Mouse (Mus musculus): Measurements from ENCODE around the gene Htr5b.

Htr5b gene

DNA sequence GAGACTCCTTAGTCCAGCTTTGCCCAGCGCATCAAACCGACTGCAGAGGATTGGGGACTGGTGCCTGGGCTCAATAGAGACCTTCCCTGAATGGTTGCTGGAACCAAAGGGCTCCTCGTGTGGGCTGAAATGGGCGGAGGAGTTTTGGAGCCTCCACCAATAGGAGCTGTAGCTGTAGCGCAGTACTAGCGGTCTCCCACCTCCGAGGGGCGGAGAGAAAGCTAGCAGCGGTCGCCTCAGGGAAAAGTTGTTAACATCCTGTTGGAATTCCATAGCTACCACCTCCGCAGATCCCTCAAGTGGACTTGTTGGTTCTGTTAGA lies at the start of gene Htr5b:
Gene Htr5b (minus strand): TSS at position 67 of the 322 bp plus-strand sequence.
- in situ Hi-C loops (cut with MboI, MseI) = no loop called here

DNA sequence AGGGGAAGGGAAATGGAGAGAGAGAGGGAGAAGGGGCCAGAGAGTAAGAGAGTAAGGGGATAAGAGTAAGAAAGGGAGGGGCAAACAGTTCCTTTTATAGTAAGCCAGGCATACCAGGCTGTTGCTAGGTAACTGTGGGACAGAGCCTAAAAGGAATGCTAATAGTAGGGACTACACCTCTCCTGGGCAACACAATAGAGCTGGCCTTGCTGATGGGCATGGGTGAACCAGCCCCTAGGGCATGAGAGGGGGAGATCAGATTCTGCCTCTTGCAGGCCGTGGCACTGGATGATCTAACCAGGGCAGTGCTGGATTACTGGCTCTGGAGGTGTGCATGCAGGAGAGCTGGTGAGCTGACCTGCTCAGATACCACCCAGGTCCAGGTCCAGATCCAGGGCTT lies 49.2 kb upstream of the Htr5b start:
- in situ Hi-C loops (cut with MboI, MseI) = loop anchor here (10.0 kb wide), 1 partner anchor 1653 kb away; no protein-coding TSS in a partner anchor

DNA sequence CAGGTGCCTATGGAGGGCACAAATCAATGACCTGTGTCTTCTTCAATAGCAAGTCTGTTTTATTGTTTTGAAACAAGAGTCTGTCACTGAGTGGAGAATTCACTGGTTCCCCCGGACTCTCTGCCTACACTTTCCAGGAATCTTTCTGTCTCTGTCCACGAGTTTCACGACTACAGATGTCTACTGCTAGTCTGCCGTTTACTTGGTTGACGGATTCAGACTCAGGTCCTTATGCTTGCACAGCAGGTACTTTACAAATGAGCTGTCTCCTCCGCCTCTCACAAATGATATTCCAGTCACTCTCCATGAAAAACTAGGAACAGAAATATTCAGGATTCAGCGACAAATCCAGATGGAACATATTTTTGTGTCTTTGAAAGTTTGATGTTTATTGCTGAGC lies 42.3 kb upstream of the Htr5b start:
- in situ Hi-C loops (cut with MboI, MseI) = loop anchor here (10.0 kb wide), 1 partner anchor 1646 kb away; no protein-coding TSS in a partner anchor

DNA sequence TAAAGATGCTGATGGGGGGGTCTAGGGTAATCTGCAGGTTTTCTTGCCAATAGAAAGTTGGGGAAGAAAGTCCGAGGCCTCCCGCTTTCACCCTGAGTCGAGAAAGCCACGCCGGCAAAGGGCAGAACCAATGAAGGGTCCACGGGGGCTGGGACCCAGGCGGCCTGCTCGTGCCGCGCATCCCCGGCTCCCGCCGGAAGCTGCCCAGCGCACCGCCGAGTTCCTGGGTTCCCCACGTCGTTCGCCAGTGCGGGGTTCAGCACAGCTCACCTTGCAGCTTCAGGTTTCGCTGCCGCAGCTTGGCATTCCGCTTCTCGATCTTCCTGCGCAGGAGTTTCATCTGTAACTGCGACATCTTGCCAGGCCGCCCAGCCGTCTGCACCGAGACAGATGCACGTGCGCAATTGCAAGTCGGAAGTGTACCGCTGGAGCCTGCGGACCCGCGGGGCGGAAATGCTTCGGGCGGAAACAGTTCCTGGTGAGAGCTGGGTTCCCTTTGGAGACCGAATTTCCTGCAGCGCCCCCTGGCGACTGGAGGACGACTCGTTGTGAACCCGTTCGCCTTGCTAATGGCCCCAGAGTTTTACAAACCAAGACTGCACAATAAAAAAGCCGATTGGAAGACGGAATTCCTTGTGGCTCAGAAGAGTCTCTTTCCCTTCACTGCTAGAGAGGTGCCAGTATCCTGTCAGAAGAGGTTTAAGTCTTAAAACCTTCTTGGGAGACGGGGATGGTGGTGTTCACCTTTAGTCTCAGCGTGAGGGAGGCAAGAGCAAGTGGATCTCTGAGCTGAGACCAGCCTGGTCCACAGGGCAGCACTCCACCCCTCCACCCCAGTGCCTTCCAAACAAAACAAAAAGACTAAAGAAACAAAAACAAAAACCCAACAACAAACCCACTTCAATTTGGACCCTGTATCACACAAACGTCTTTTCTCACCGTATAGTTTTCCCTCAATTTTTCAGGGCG lies 39.5 kb upstream of the Htr5b start, which contains the start of gene Ddx18:
Gene Ddx18 (minus strand): TSS at position 469 of the 969 bp plus-strand sequence.
- in situ Hi-C loops (cut with MboI, MseI) = loop anchor here (5.0 kb wide), 1 partner anchor 136 kb away; the partner anchor contains the start of gene Ccdc93

DNA sequence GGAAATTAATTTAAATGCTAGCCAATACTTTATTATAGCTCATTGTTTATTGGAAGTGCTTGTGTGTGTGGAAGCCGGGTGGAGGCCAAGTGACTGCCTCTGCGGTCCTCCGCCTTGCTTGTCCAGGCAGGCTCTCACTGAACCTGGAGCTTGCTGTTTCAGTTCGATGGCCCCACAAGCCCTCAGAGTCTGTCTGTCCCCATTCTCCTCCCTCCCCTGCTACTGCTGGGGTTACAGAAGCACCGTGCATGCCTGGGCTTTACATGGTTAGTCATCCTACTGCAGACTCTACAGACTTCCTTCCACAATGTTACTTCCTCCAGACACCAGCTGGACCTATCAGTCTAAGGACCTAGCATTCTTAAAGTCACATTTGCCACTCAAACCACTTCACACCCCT lies 29.6 kb upstream of the Htr5b start:
- in situ Hi-C loops (cut with MboI, MseI) = no loop called here

DNA sequence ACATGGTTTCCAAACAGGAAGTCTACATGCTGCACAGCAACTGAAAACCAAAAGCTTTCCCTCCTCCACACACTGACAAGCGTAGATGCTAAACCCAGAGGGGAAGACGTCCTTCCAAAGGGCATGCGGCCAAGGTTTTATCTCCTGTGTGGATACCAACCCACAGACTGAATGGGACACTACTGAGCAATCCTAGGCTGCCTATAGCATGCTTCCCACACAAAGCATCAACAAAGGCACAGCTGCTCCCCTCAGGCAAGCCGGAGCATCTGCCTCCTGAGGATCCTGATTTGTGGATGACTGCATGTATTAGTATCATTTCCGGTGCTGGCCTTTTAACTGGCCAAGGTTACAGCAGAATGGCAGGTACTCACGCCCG lies 23.2 kb upstream of the Htr5b start:
- in situ Hi-C loops (cut with MboI, MseI) = no loop called here

DNA sequence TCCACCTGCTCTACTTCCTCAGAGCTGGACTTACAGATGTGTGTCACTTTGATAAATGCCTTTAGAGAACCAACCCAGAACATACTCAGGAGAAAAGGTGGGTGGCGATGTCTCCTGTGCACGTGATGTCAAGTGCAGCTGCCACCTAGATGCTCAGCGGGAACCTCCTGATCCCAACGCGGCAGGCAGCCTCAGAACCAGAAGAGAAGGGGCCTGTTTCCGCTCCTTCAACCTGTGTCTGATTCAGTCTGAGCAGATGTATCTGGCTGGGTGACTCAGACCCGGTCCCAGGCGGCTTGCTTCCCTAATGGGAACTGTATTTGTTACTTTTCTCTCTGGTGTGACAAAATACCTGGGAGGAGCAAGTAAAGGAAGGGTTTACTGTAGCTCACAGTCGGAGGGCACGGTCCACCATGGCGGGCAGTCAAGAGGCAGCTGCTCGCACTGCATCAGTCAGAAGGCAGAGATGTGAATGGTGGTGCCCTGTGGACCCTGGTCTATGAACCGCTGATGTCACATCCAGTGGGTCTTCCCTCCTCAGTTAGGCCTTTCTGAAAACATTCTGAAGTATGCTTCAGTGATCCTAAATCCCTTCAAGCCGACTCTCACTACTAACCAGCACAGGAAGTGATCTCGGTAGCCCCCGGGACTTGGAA lies 22.7 kb upstream of the Htr5b start:
- in situ Hi-C loops (cut with MboI, MseI) = no loop called here

DNA sequence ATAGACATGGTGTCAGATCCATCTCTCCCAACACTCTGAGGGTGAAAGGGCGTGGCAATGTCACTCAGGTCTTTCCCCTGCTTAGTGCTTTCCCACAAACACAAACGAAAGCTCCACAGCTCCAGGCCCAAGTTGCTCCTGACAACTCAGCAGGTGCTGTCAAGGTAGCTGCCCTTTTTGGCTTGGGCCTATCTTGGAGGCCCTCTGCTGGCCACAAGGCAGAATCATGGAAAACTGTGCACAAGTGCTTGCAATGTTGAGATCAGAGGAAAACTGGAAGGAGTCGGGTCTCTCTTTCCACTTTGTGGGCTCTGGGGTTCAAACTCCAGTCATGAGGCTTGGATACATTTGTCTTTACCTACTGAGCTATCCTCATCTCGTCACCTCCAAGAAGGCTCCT lies 21.2 kb upstream of the Htr5b start:
- in situ Hi-C loops (cut with MboI, MseI) = no loop called here

DNA sequence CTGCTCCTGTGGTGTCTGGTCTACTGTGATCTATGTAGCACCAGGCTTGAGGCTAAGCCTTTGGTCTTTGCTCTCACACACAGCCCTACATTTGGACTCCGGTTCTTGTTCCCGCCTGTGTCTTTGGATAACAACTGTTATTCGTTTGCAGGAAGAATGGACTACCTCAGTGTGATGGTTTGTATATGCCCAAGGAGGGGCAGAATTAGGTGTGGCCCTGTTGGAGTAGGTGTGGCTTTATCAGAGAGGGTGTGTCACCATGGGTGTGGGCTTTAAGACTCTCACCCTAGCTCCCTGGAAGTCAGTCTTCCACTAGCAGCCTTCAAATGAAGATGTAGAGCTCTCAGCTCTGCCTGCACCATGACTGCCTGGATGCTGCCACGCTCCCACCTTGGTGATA lies 20.4 kb upstream of the Htr5b start:
- in situ Hi-C loops (cut with MboI, MseI) = no loop called here

DNA sequence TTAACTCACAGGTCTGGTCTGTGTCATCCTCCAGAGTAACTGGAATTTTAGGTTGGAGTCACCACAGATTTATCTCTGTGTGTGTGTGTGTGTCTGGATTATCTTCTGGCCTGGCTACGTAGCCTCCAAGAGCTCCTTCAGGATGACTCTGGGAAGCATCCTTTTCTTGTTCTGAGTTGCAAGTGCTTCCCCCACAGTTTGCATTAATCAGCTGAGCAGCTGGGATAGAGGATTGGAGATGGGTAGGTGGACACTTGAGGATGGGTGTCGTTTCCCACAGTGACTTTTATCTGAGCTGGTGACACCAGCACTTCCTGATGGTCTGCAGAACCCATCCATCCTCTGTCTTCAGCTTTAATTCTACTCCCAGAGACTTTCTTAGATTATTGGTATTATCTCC lies 18.6 kb upstream of the Htr5b start:
- in situ Hi-C loops (cut with MboI, MseI) = no loop called here

DNA sequence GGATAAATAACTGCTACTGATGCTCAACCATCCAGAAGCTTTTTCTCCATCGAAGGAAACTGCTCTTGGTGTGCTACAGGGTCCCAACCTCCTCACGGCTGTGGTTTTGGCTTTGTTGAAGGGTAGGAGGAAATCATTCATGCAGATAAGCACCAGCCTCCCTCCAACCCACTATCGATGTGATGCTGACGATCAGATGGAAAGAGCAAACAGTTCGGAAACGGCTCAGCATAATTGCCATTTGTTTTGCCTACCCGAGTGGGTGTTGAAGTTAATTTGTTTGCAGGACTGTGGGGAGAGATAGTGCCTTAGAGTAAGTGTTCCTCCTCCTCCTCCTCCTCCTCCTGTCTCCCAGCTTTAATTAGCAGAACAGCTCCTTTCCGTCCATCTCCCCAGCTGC lies 12.1 kb upstream of the Htr5b start:
- in situ Hi-C loops (cut with MboI, MseI) = no loop called here

DNA sequence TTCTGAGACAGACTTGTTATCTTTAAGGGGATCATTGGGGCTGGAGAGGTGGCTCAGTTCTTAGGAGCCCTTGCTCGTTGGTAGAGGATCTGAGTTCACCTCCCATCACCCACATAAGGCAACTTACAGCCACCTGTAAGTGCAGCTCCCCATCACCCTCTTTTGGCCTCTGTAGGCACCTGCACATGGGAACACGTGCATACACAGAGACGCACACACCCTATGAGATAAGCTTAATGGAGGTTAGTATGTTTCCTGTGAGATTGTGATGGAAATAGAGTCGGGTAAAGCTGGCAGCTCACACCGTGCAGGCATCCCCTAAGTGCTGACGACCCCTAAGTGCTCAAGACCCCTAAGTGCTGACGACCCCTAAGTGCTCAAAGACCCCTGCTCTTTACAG lies 3.2 kb upstream of the Htr5b start:
- in situ Hi-C loops (cut with MboI, MseI) = no loop called here

DNA sequence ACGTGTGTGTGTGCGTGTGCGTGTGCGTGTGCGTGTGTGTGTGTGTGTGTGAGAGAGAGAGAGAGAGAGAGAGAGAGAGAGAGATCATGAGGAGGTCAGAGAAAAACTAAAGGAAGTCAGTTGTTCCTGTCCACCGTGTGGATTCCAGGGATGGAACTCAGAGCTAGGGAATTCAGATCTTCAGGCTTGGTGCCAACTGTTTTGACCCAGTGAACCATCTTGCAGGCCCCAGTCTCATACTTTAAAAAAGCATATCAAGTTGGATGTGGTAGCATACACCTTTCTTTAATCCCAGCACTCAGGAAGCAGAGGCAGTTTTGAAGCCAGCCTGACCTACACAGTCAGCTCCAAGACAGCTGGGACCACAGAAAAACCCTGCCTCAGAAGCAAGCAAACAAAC lies 1.0 kb upstream of the Htr5b start:
- in situ Hi-C loops (cut with MboI, MseI) = no loop called here

DNA sequence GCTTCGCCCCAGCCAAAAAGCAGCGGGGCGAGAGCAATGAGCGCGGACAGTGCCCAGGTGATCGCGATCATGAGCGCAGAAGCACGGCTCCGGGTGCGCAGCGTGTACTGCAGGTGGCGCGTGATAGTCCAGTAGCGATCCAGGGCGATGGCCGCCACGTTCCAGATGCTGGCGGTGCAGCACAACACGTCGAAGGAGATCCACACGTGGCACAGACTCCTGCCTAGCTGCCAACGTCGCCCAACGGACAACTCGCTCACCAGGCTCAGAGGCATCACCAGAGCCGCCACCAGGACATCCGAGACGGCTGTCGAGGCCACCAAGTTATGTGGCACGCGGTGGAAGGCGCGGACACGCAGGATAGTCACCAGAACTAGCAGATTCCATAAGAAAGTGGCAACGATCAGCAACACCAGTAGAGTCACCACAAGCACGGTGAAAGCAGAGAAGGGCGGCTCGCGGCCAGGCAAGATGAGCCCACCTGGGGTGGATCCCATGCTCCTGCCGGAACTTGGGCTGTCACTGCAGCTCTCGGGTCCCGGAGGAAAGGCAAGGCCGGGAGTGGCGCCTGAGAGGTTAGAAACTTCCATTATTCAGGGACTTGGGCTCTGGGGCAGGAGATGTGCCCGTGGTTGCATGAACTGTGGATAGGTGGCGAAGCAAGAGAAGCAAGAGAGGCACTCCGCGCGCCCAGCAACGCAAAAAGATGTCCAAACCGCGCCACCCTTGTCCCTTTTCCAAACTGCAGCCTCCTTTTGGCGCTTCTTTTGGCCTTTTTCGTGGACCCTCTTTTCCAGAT lies 466 bp downstream of the Htr5b start:
- in situ Hi-C loops (cut with MboI, MseI) = no loop called here

DNA sequence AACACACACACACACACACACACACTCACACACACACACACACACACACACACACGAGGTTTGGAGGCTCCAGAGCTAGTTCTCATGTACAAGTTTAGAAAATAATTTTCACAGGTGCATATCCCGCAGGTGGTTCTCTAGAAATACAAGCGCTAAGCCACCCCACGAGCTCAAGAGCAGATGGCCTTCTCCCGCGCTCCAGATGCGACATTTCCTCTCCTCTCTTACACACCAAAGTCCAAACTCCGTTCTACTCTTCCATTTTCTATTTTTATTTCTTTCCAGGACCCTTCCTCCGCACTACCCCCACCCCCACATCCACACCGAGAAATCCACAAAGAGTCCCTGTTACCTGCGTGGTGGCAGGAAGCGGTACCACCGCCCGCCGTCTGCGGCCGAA lies 1.2 kb downstream of the Htr5b start:
- in situ Hi-C loops (cut with MboI, MseI) = no loop called here

DNA sequence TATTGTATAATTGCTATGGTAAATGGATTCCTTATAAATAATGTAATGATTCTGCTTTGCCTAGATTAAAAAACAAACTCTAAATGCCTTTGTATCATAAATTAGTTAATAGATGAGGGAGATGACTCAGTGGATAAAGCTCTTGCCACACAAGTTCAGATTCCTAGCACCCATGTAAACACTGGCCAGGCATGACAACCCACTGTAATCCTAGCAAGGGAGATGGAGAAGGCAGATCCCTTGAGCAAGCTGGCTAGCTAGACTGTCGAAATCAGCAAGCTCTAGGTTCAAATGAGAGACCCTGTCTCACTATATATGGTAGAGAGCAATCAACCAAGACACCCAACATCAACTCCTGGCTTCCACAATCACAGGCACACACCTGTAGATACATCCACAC lies 9.7 kb downstream of the Htr5b start:
- in situ Hi-C loops (cut with MboI, MseI) = no loop called here

DNA sequence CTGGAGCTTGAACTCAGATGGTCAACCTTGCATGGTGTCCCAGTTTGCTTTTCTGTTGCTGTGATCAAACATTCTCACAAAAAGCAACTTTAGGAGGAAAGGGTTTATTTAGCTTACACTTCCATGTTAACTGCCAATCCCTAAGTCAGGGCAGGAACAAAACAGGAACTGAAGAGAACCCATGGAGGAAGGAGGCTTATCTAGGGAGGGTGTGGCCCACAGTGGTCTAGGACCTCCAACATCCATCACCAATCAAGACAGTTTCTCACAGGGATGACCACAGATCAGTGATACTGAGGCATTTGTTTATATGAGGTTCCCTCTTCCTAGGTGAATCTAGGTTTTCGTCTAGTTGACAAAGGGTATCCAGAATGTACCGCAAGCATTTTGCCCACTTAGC lies 16.3 kb downstream of the Htr5b start:
- in situ Hi-C loops (cut with MboI, MseI) = no loop called here

DNA sequence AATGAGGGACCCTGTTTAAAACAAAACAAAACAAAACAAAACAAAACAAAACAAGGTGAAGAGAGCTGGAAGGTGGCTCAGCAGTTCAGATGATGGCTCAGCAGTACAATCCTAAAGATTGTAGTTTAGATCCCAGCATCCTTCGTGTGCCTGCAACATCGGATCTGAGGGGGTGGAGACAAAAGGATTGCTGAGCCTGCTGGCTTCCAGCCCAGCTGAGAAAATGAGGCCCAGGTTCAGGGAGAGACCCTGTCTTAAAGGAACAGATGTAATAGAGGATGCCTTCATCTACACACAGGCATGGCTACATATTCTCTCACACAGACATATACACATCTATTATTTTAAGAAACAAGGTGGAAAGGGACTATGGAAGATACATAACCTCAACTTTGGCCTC lies 17.1 kb downstream of the Htr5b start:
- in situ Hi-C loops (cut with MboI, MseI) = no loop called here

DNA sequence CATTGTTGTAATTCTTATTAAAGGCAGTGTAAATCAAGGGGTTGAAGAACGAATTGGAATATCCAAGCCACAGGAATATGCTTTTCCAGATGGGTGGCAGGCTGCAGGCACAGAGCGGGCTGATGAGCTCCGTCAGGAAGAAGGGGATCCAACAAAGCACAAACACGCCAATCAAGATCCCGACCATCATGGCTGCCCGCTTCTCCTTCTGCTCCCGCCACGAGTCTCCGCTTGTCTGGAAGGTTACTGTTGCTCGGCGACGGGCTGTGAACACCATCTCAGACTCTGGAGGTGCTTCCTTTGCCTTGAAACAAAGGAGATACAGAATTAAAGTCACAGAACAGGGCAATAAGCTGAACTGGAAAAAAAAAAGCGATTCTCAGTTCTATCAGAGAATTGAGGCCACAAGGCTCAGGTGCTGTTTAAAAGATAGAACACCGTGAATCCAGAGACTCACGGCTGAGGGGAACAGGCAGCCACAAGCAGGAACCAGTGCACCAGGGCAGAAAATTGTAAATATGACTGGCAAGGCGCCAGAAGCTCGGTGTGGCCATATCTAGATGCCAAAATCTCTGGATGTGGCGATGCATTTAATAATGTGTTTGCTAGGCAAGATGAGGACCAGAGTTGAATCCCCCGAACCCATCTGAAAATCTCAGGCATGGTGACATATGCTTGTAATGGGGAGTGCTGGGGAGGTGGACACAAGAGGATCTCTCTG lies 17.7 kb downstream of the Htr5b start:
- in situ Hi-C loops (cut with MboI, MseI) = no loop called here

DNA sequence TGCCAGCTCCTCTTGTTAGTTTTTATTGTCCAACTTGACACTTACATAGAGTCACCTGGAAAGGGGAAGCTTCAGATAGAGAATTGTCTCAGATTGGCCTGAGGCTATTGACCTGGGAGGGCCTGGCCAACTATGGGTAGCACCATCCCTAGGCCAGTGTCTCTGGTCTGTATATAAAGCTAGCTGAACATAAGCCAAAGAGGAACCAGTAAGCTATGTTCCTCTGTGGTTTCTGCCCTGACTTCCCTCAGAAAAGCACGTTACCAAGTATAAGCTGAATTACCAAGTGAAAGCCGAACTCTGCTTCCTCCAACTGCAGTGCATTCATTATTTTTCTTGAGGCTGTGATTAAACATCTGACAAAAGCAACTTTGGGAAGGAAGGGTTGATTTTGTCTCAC lies 19.5 kb downstream of the Htr5b start:
- in situ Hi-C loops (cut with MboI, MseI) = no loop called here

DNA sequence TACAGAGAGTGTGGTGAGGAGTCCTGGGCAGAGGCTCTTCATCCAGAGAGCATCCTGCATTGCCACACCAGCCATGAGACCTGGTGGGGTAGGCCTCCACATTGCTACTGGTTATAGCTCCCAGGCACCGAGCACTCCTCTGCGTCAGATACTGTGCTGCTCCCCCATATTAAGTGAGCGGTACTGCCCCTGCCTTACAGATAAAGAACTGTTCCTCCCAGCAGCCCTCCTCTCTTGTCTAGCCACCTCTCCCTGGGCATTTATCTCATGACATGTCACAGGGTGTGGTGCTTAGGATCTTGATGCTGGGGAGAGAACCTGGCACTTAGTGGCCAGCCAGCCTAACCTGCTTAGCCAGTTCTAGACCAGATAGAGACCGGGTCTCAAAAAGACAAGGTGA lies 31.2 kb downstream of the Htr5b start:
- in situ Hi-C loops (cut with MboI, MseI) = no loop called here

DNA sequence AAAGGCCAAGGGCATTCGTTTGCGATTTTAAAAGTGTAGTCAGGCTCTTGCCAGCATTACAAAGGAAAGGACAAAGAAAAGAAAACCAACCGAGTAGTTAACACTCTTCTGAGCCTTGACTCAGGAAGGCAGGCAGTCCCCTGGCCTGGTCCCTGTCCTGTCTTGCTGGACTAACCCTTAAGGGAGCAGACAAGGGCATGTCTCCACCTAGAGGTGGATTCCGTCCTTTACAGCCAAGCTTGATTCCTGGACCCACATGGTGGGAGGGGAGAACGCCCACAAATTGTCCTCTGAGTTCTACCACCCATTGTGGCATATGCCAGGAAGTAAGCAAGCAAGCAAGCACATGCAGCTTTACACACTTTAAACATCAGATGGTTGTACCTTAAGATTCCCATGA lies 38.0 kb downstream of the Htr5b start:
- in situ Hi-C loops (cut with MboI, MseI) = no loop called here
